Comparison of ENCODE assay signal across 8 mouse cellular contexts in genomic region chr2:51147318-51148064, GRCm38 (mm10). TPM values are rescaled to one million over a fixed set of nuclear protein-coding genes. Genes with fewer than 3 reads are reported as not detected.
DNase-seq lines count a peak whose midpoint lies in the region; ATAC-seq and TF ChIP-seq lines count a peak whose summit lies in the region.

No protein-coding gene starts in this region.

- peak; percentile 52 for DNase-seq in layer of hippocampus, adult 11-12 months (ENCODE audit: low spot score)
- no peak for DNase-seq in layer of hippocampus, adult 9-10 months (ENCODE audit: low spot score)
- DNase-seq in liver: peak; percentile 44
- DNase-seq in spleen, postnatal 36 days (ENCODE audit: low spot score in 2 of 2): peak; percentile 11 to 17

- ATAC-seq in heart, embryonic 11.5 days (replicated peaks; ENCODE audit: insufficient number of reproducible peaks, low FRiP score, low TSS enrichment): peak; percentile 66
- ATAC-seq in kidney, embryonic 15.5 days (replicated peaks; ENCODE audit: low FRiP score): peak; percentile 78
- ATAC-seq in midbrain, embryonic 15.5 days (replicated peaks): peak; percentile 68

- H3K27me3 ChIP-seq in heart, embryonic 11.5 days (ENCODE audit: control insufficient read depth, insufficient read depth, low read length): peaks cover 10% of the 10 kb centered on the region
- no peaks in the 10 kb centered on the region for H3K27me3 ChIP-seq in kidney, embryonic 15.5 days
- no peaks in the 10 kb centered on the region for H3K27me3 ChIP-seq in midbrain, embryonic 15.5 days (replicated peaks)

- H3K9ac ChIP-seq in heart, embryonic 11.5 days (ENCODE audit: low read depth, low read length): peak overlapping the region; percentile 88
- H3K9ac ChIP-seq in kidney, embryonic 15.5 days: peak overlapping the region; percentile 75
- H3K9ac ChIP-seq in midbrain, embryonic 15.5 days: peak overlapping the region; percentile 93

- no peaks in the 10 kb centered on the region for H3K9me3 ChIP-seq in heart, embryonic 11.5 days (replicated peaks; ENCODE audit: control insufficient read depth, low read length)
- no peaks in the 10 kb centered on the region for H3K9me3 ChIP-seq in kidney, embryonic 15.5 days (replicated peaks)
- H3K9me3 ChIP-seq in midbrain, embryonic 15.5 days: no peaks in the 10 kb centered on the region

- H3K4me3 ChIP-seq in embryonic fibroblast, embryonic 13.5 days (ENCODE audit: insufficient read depth, low read length): peak overlapping the region; percentile 76
- peak overlapping the region; percentile 82 for H3K4me3 ChIP-seq in heart, embryonic 11.5 days (ENCODE audit: low read depth, low read length)
- peak overlapping the region; percentile 82 for H3K4me3 ChIP-seq in kidney, embryonic 15.5 days (replicated peaks)
- H3K4me3 ChIP-seq in midbrain, embryonic 15.5 days: peak overlapping the region; percentile 82

- H3K4me2 ChIP-seq in heart, embryonic 11.5 days: peak overlapping the region; percentile 74
- peak overlapping the region; percentile 78 for H3K4me2 ChIP-seq in kidney, embryonic 15.5 days
- peak overlapping the region; percentile 55 for H3K4me2 ChIP-seq in midbrain, embryonic 15.5 days

- no peaks in the 10 kb centered on the region for H3K36me3 ChIP-seq in heart, embryonic 11.5 days (ENCODE audit: control insufficient read depth, insufficient read depth, low read length)
- no peaks in the 10 kb centered on the region for H3K36me3 ChIP-seq in kidney, embryonic 15.5 days
- H3K36me3 ChIP-seq in midbrain, embryonic 15.5 days (replicated peaks): no peaks in the 10 kb centered on the region

- H3K4me1 ChIP-seq in embryonic fibroblast, embryonic 13.5 days (ENCODE audit: control insufficient read depth, insufficient read depth, low read length): peaks cover 5% of the 10 kb centered on the region
- H3K4me1 ChIP-seq in heart, embryonic 11.5 days (ENCODE audit: control insufficient read depth, insufficient read depth, low read length): peaks cover 9% of the 10 kb centered on the region
- H3K4me1 ChIP-seq in kidney, embryonic 15.5 days: peaks cover 34% of the 10 kb centered on the region
- peaks cover 26% of the 10 kb centered on the region for H3K4me1 ChIP-seq in midbrain, embryonic 15.5 days

- H3K27ac ChIP-seq in embryonic fibroblast, embryonic 13.5 days (ENCODE audit: insufficient read depth, low read length): peak overlapping the region; percentile 96
- peak overlapping the region; percentile 85 for H3K27ac ChIP-seq in heart, embryonic 11.5 days (ENCODE audit: low read depth, low read length)
- peak overlapping the region; percentile 89 for H3K27ac ChIP-seq in kidney, embryonic 15.5 days
- peak overlapping the region; percentile 90 for H3K27ac ChIP-seq in midbrain, embryonic 15.5 days

- WGBS in heart, embryonic 11.5 days (ENCODE audit: insufficient replicate concordance): under 1% methylated on average over 44 of the region's 45 CpGs
- under 1% methylated on average over 45 of the region's 45 CpGs for WGBS in kidney, embryonic 15.5 days
- WGBS in midbrain, embryonic 15.5 days: under 1% methylated on average over 45 of the region's 45 CpGs

- no peak for TF ChIP-seq POLR2A in embryonic fibroblast, embryonic 13.5 days (IDR thresholded peaks at IDR 0.05; ENCODE audit: low read depth, low read length)

- TF ChIP-seq CTCF in embryonic fibroblast, embryonic 13.5 days (IDR thresholded peaks at IDR 0.05; ENCODE audit: borderline replicate concordance, insufficient read depth, low read length): 0 out of 2 replicates have a peak, but pooled peaks have one; percentile 16

RNA-seq across cellular contexts. Expression of gene Rnd3, which starts 1.4 kb away (rescaled TPM):
- 233 and 320 TPM in 2 replicates for polyA plus RNA-seq in embryonic fibroblast, embryonic 13.5 days (2011; ENCODE audit: insufficient read length, low read depth, missing spikeins)
- 39.9 and 40.4 TPM in 2 replicates for polyA plus RNA-seq in heart, embryonic 11.5 days (2014; fragmentation: Nextera tagmentation; extraction: Ambion mirVana)
- polyA plus RNA-seq in kidney, embryonic 15.5 days (2015; fragmentation: Nextera tagmentation; extraction: Ambion mirVana): 41.6 and 43.5 TPM in 2 replicates
- 177 and 182 TPM in 2 replicates for polyA plus RNA-seq in midbrain, embryonic 15.5 days (2015; fragmentation: Nextera tagmentation; extraction: Ambion mirVana)
